Mouse (Mus musculus) ES-Bruce4 (cell line): ENCODE measurements around the gene Galc.

Source experiments
- CTCF ChIP-seq: IDR thresholded peaks from one replicate; pipeline ENCODE4 v1.8.1; 2011; ENCODE audit warnings: low read depth, low read length
- EP300 ChIP-seq: IDR thresholded peaks from 2 replicates; pipeline ENCODE4 v1.6.1; 2011; ENCODE audit warnings: low read depth, low read length; ENCODE audit not compliant: insufficient read depth
- POLR2A ChIP-seq: IDR thresholded peaks from one replicate; pipeline ENCODE4 v1.8.1; 2011; ENCODE audit warnings: low read length; ENCODE audit not compliant: insufficient read depth

- TF ChIP-seq CTCF: no peak
- TF ChIP-seq POLR2A: no peak
- TF ChIP-seq EP300: no peak
Measured at GRCm38 (mm10) chr12:98179496-98179895, 79.8 kb downstream of the Galc start.
